Mouse (Mus musculus) lung, postnatal 0 days (tissue): ENCODE measurements around the gene Hydin. TPM values are rescaled to one million over a fixed set of nuclear protein-coding genes. Genes with fewer than 3 reads are reported as not detected.
"Not testable (repeated sequence)": the region's sequence is repeated elsewhere in the genome, so short reads cannot be mapped to it uniquely, and the experiment has no call there.

Experiments used
- ATAC-seq: fragments of 200-750 bp; cut with Nextera tagmentation; 2 replicates; pipeline ENCODE4 v1.8.0; 2017; ENCODE audit warnings: moderate library complexity
- DNase-seq: peaks from one replicate; pipeline ENCODE4 v3.0.0-alpha.2; 2016; ENCODE audit warnings: low spot score
- H3K27ac ChIP-seq: fragments of 300-500 bp; sonication (generic); 2 replicates; pipeline ENCODE4 v1.5.1; 2014; ENCODE audit warnings: antibody characterized with exemption, mild to moderate bottlenecking, low read length, mixed read lengths
- H3K27me3 ChIP-seq: fragments of 300-500 bp; sonication (generic); replicated peaks from 2 replicates; pipeline ENCODE4 v1.6.1; 2014; ENCODE audit warnings: low read length, mixed read lengths; ENCODE audit not compliant: insufficient read depth
- H3K36me3 ChIP-seq: fragments of 300-500 bp; sonication (generic); 2 replicates; pipeline ENCODE4 v1.6.1; 2014; ENCODE audit warnings: low read length, mixed read lengths; ENCODE audit not compliant: insufficient read depth
- H3K4me1 ChIP-seq: fragments of 300-500 bp; sonication (generic); 2 replicates; pipeline ENCODE4 v1.6.1; 2014; ENCODE audit warnings: antibody characterized with exemption, low read depth, low read length, mixed read lengths; ENCODE audit not compliant: insufficient read depth
- H3K4me2 ChIP-seq: fragments of 300-500 bp; sonication (generic); replicated peaks from 2 replicates; pipeline ENCODE4 v1.6.1; 2014; ENCODE audit warnings: low read depth, mild to moderate bottlenecking, low read length, moderate library complexity, mixed read lengths
- H3K4me3 ChIP-seq: fragments of 300-500 bp; sonication (generic); 2 replicates; pipeline ENCODE4 v1.5.1; 2014; ENCODE audit warnings: low read depth, low read length
- H3K9ac ChIP-seq: fragments of 300-500 bp; sonication (generic); replicated peaks from 2 replicates; pipeline ENCODE4 v1.6.1; 2014; ENCODE audit warnings: low read depth, mild to moderate bottlenecking
- H3K9me3 ChIP-seq: fragments of 300-500 bp; sonication (generic); 2 replicates; pipeline ENCODE4 v1.6.1; 2016; ENCODE audit warnings: low read length, mixed read lengths
- CTCF ChIP-seq: IDR thresholded peaks from 2 replicates; pipeline ENCODE4 v1.5.1; 2016; ENCODE audit warnings: antibody characterized with exemption, mild to moderate bottlenecking
- EP300 ChIP-seq: IDR thresholded peaks from 2 replicates; pipeline ENCODE4 v1.6.1; 2016; ENCODE audit warnings: antibody characterized with exemption, mild to moderate bottlenecking, control low read depth
- WGBS: fragments of 180-500 bp; shearing (Covaris S2); extraction: QIAGEN DNeasy Blood & Tissue Kit; methylation state at CpG from one replicate; pipeline ENCODE4 v1.1.7; 2014; 5-methylcytosine and 5-hydroxymethylcytosine counted together
- polyA plus RNA-seq: library from polyadenylated mRNA; unstranded; fragments of >200 nt; fragmentation: Nextera tagmentation; extraction: Ambion mirVana; gene quantifications from 2 replicates; pipeline ENCODE4 v1.2.1, GENCODE M21; 2015

The Hydin gene
- polyA plus RNA-seq, 1 experiment from 2014 or later: 0.97 TPM

GRCm38 (mm10) chr8:110372836-110373235 is 106.1 kb downstream of the Hydin start:
- WGBS: 84% methylated on average over 13 of the region's 13 CpGs
- Histone ChIP-seq H3K27ac (no peak overlapping the region), H3K9me3 (no peaks in the 10 kb centered on the region), H3K4me2 (no peak overlapping the region), H3K4me3 (no peak overlapping the region), H3K4me1 (no peaks in the 10 kb centered on the region), H3K36me3 (no peaks in the 10 kb centered on the region), H3K9ac (no peak overlapping the region), H3K27me3 (no peaks in the 10 kb centered on the region)
- TF ChIP-seq CTCF (no peak), EP300 (no peak)
- DNase-seq: no peak
- ATAC-seq: no peak

GRCm38 (mm10) chr8:110373695-110374094 is 106.9 kb downstream of the Hydin start:
- Histone ChIP-seq H3K4me2 (no peak overlapping the region), H3K9me3 (no peaks in the 10 kb centered on the region), H3K27me3 (no peaks in the 10 kb centered on the region), H3K9ac (no peak overlapping the region), H3K4me3 (no peak overlapping the region), H3K4me1 (no peaks in the 10 kb centered on the region), H3K27ac (no peak overlapping the region), H3K36me3 (no peaks in the 10 kb centered on the region)
- TF ChIP-seq CTCF (peak; percentile 20; the same call in 1 of the 2 replicates), EP300 (no peak)
- ATAC-seq: no peak
- DNase-seq: no peak
- WGBS: 81% methylated on average over 4 of the region's 4 CpGs

- Histone ChIP-seq H3K4me2 (no peak overlapping the region), H3K27ac (no peak overlapping the region), H3K4me1 (no peaks in the 10 kb centered on the region), H3K9ac (no peak overlapping the region), H3K27me3 (no peaks in the 10 kb centered on the region), H3K36me3 (no peaks in the 10 kb centered on the region), H3K4me3 (no peak overlapping the region), H3K9me3 (no peaks in the 10 kb centered on the region)
- TF ChIP-seq EP300 (no peak), CTCF (no peak)
- 44% methylated on average over 8 of the region's 8 CpGs for WGBS
- ATAC-seq (no peak), DNase-seq (no peak)
These were observed 116.0 kb downstream of the Hydin start for GRCm38 (mm10) chr8:110382751-110383150.

GRCm38 (mm10) chr8:110384632-110385031 is 117.9 kb downstream of the Hydin start:
- WGBS: 84% methylated on average over 6 of the region's 6 CpGs
- ATAC-seq: not testable (repeated sequence)

GRCm38 (mm10) chr8:110395656-110396055 is 128.9 kb downstream of the Hydin start:
- ATAC-seq: no peak
- DNase-seq: no peak
- Histone ChIP-seq H3K9me3 (no peaks in the 10 kb centered on the region), H3K9ac (no peak overlapping the region), H3K27me3 (no peaks in the 10 kb centered on the region), H3K4me3 (no peak overlapping the region), H3K36me3 (no peaks in the 10 kb centered on the region), H3K4me2 (no peak overlapping the region), H3K4me1 (no peaks in the 10 kb centered on the region), H3K27ac (no peak overlapping the region)
- no peak for TF ChIP-seq EP300
- no peak for TF ChIP-seq CTCF
- 75% methylated on average over 4 of the region's 4 CpGs for WGBS

More at GRCm38 (mm10) chr8:110384632-110385031, 117.9 kb downstream of the Hydin start:
- not testable (repeated sequence) for H3K9ac ChIP-seq, H3K27ac ChIP-seq, H3K4me3 ChIP-seq, H3K27me3 ChIP-seq, H3K4me1 ChIP-seq, H3K36me3 ChIP-seq, H3K9me3 ChIP-seq, H3K4me2 ChIP-seq, DNase-seq

- Histone ChIP-seq H3K27ac (no peak overlapping the region), H3K4me1 (no peaks in the 10 kb centered on the region), H3K4me2 (no peak overlapping the region), H3K9ac (no peak overlapping the region), H3K4me3 (no peak overlapping the region), H3K27me3 (no peaks in the 10 kb centered on the region), H3K36me3 (no peaks in the 10 kb centered on the region), H3K9me3 (no peaks in the 10 kb centered on the region)
- DNase-seq (no peak), ATAC-seq (no peak)
- WGBS: 78% methylated on average over 6 of the region's 6 CpGs
- TF ChIP-seq EP300: no peak
- TF ChIP-seq CTCF: no peak
These were observed 133.8 kb downstream of the Hydin start for GRCm38 (mm10) chr8:110400536-110400935.

- Histone ChIP-seq H3K9ac (no peak overlapping the region), H3K36me3 (no peaks in the 10 kb centered on the region), H3K4me1 (no peaks in the 10 kb centered on the region), H3K27ac (no peak overlapping the region), H3K4me2 (no peak overlapping the region), H3K9me3 (no peaks in the 10 kb centered on the region), H3K4me3 (no peak overlapping the region), H3K27me3 (no peaks in the 10 kb centered on the region)
- TF ChIP-seq EP300 (no peak), CTCF (no peak)
- ATAC-seq (no peak), DNase-seq (no peak)
- WGBS: 85% methylated on average over 6 of the region's 6 CpGs
These were observed 135.5 kb downstream of the Hydin start for GRCm38 (mm10) chr8:110402311-110402710.
